Mouse (Mus musculus) splenic B cell, adult 2 months (primary cell): Measurements from ENCODE around the gene AI661453.
"Not testable (repeated sequence)": the region's sequence is repeated elsewhere in the genome, so short reads cannot be mapped to it uniquely, and the experiment has no call there.

Experiments
- DNase-seq: peaks from one replicate; pipeline ENCODE4 v3.0.0-alpha.2; 2011; ENCODE audit warnings: low read depth, low spot score
- H3K27me3 ChIP-seq: 2 replicates; pipeline ENCODE4 v1.6.1; 2012; ENCODE audit warnings: mild to moderate bottlenecking, low read length, moderate library complexity, mixed read lengths; ENCODE audit not compliant: control insufficient read depth, poor library complexity, insufficient read depth, severe bottlenecking
- H3K36me3 ChIP-seq: 2 replicates; pipeline ENCODE4 v1.6.1; 2012; ENCODE audit warnings: mild to moderate bottlenecking, low read length, moderate library complexity, mixed read lengths; ENCODE audit not compliant: control insufficient read depth, poor library complexity, insufficient read depth, severe bottlenecking

AI661453 gene

DNA sequence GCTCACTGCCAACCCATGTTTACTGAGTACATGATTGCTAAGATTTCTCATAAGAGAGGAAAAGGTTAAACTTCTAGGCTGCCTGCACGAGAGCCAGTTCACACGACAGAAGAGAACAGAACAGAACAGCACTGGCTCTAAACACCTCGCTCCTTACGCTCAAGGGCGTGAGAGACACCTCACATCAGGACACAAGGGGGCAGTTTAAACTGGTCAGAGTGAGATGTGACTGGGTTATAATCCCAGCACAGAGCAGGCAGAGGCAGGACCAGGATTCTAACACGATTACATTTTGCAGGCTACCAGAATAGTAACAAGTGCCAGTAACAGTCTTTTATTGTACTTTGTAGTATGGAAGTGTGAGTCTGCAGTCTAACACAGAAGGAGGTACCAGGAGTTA lies 56.3 kb downstream of the AI661453 start:
- H3K27me3 ChIP-seq, result no peaks in the 10 kb centered on the region
- DNase-seq, result no peak

DNA sequence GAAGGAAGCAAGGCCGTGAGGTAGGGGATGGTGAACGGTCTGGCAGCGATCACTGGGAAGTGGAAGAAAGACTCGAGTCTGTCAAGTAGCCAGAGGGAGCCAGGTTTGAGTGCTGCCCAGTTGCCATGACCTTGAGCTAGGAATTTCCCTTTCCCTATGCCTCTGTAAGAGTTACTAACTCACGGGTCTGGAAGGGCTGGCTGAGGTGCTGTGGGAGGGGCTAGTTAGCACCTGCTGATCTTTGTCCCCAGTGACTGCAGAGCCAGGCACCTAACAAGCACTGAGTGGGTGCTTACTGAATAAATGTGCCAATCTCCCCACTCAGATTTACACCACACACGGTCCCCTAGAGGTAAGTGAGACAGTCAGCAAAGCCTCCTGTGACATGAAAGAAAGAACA lies 57.2 kb downstream of the AI661453 start:
- no peak for DNase-seq
- peaks cover 18% of the 10 kb centered on the region for H3K36me3 ChIP-seq
- H3K27me3 ChIP-seq, result no peaks in the 10 kb centered on the region

More for the DNA sequence above, 56.3 kb downstream of the AI661453 start:
- H3K36me3 ChIP-seq, result peaks cover 16% of the 10 kb centered on the region

DNA sequence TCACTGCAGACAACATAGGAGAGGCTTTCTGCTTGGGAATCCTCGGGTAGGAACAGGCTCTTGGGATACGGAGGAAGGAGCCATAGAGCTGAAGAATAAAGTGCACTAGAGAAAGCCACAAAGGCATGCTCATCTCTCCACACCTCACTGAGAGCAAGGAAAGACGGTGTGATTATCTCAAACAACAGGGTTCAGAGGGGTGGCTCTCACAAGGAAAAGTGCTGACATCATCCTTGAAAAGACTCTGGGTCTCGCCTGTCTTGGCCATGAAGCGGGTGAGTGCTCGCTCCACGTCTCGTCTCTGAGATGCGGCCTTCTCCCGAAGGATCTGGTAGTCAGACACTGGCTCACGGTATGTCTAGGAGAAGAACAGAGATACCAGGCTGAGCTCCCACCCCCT lies 57.7 kb downstream of the AI661453 start:
- H3K36me3 ChIP-seq, result peaks cover 18% of the 10 kb centered on the region
- DNase-seq, result no peak
- no peaks in the 10 kb centered on the region for H3K27me3 ChIP-seq

DNA sequence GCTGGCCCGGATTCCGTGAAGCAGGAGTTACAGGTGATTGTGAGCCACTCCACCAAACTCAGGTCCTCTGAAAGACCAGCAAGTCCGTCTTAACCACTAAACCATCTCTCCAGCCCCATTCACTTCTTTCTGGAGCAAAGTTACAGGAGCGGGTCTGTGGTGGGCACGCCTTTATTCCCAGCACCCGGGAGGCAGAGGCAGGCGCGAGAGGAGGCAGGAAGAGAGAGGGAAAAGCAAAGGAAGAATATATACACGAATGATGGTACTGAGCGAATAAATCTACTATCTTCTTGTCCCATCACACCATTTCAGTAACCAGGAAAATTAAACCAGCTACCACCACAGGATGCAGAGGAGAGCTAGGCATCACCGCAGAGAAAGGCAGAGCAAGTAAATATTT lies 65.1 kb downstream of the AI661453 start:
- no peak for DNase-seq
- Histone ChIP-seq H3K27me3 (no peaks in the 10 kb centered on the region), H3K36me3 (peaks cover 5% of the 10 kb centered on the region)

DNA sequence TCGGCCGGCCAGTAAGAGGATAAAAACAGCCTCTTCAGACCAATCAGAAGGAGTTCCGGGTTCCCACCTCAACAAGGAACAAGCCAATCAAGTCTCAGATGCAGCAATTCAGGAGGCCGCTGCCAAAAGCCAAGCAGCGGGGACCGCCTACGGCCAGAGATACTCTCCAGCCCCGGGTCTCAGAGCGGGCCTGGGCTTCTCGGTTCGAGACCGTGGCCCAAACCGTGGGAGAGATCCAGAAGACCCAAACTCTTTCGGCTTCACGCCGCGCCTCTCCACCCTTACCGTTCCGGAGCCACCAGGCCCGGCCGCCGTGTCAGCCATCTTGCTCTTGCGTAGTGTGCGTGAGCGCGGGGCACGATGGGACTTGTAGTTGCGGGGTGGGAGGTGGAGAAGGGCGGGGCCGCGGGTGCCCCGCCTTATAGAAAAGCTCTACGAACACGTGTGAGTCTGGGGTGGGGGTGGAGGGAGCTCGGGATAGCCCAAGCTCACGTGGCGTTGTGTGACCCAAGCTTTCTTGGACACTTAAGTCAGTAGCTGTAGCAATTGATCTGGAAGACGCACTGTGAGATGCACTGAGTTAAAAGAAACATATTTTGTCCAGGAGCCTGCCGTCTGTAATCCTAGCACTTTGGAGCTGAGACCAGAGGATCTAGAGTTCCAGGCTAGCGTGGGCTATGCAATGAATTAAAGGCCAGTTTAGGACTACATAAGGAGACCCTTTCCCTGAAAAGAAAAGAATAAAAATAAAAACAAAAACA lies 65.7 kb downstream of the AI661453 start, which contains the start of gene Taf8:
TSS of gene Taf8 (minus strand) at position 347 of the 761 bp plus-strand sequence.
- Histone ChIP-seq H3K27me3 (no peaks in the 10 kb centered on the region), H3K36me3 (peaks cover 5% of the 10 kb centered on the region)
- DNase-seq, result peak; percentile 92

DNA sequence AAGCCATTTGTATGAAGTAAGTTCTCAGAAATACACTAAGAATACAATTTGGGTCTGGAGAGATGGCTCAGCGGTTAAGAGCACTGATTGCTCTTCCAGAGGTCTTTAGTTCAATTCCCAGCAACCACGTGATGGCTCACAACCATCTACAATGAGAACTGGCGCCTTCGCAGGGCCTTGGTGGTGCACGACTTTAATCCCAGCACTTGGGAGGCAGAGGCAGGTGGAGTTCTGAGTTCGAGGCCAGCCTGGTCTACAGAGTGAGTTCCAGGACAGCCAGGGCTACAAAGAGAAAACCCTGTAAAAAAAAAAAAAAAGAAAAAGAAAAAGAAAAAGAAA lies 66.3 kb downstream of the AI661453 start:
- DNase-seq, H3K36me3 ChIP-seq, H3K27me3 ChIP-seq: not testable (repeated sequence)

DNA sequence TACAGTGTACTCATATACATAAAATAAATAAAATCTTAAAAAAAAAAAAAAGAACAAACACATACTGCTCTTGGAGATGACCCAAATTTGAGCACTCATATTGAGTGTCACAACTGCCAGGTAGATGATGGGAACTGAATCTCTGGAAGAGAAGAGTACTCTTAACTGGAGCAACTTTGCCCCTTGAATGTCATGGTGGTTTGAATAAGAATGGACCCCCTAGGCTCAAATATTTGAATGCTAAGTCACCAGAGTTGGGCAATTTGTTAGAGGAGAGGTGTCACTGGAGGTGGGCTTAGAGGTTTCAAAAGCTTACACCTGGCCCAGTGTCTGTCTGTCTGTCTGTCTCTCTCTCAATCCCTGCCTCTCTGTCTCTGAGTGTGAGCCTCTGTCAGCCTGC lies 67.3 kb downstream of the AI661453 start:
- H3K36me3 ChIP-seq, result peaks cover 3% of the 10 kb centered on the region
- no peak for DNase-seq
- no peaks in the 10 kb centered on the region for H3K27me3 ChIP-seq

DNA sequence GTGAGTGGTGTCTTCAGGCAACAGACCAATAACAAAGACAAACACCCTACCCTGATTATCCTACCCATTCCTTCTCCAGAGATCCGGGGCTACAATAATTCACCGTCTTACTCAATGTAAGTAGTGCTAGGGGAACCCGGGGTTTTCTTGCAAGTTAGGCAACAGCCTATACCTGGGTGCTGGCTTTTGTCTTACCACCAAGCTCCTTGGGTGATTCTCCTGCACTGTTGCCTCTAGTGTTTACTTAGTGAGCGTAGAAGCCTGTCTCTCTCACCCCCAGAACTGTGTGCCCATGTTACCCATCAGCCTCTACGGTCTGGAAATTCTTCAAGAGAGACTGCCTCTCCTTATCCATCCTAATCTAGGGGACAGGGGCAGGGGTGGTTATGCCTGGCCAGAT lies 67.8 kb downstream of the AI661453 start:
- Histone ChIP-seq H3K36me3 (peaks cover 3% of the 10 kb centered on the region), H3K27me3 (no peaks in the 10 kb centered on the region)
- no peak for DNase-seq

DNA sequence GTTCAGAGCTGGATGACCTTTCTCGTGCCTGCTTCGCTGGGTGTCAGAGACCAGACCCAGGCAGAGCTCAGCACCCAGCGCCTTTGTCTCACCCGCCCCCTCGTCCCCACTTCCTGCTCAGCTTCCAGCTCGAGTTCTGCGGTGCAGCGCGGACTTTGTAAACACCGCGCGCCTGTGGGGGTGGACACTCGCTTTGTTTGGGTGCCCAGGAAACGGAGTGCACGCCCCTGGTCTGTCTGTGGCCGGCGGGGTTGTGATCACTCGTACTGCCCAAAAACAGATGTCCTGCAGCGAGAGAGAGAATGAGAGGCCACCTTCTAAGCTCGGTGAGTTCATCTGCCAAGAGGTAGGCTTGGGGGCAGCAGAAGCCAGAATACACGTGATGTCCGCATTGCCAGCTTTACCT lies 68.5 kb downstream of the AI661453 start, which contains the start of gene Ccnd3:
TSS of gene Ccnd3 (plus strand) at position 111 of the 406 bp plus-strand sequence.
- Histone ChIP-seq H3K36me3 (peaks cover 3% of the 10 kb centered on the region), H3K27me3 (no peaks in the 10 kb centered on the region)
- peak; percentile 68 for DNase-seq

DNA sequence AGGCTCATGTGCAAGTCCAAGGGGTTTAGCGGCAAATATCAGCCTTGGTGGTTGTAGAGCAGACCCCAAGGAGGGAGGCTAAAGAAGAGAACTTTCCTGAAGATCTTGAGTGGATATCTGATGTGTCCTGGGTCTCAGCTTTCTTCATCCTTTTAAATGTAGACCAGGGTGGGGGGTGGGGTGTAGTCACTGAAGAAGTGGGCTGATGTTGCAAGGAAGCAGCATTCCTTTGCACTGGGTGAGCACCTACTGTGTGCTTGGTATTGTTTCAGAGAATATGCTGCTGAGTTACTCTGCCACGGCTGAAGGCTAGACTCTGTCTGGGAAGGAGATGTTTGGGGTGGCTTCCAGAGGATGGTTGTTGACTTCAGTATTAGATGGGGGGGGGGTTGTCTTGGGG lies 69.2 kb downstream of the AI661453 start:
- DNase-seq, result no peak
- no peaks in the 10 kb centered on the region for H3K27me3 ChIP-seq
- H3K36me3 ChIP-seq, result no peaks in the 10 kb centered on the region; the same call in 1 of the 2 replicates

DNA sequence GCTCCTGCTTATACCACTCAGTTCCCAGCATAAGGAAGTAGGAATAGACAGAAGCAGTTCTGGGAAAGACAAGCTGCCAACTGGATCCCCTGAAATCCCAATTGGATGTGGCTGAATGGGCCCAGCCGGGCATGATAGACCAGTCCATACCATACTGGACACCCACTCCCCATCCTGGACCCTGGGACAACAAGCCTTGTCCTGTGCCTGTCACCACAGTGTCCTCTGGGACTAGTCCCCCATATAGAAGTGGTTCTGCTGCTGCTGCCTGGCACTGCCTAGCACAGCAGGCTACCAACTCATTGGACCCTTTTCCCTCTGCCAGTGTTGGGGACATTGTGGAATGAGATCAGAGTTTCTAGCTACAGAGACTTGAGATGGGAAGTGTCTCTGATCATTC lies 69.6 kb downstream of the AI661453 start:
- Histone ChIP-seq H3K27me3 (no peaks in the 10 kb centered on the region), H3K36me3 (no peaks in the 10 kb centered on the region; the same call in 1 of the 2 replicates)
- no peak for DNase-seq

DNA sequence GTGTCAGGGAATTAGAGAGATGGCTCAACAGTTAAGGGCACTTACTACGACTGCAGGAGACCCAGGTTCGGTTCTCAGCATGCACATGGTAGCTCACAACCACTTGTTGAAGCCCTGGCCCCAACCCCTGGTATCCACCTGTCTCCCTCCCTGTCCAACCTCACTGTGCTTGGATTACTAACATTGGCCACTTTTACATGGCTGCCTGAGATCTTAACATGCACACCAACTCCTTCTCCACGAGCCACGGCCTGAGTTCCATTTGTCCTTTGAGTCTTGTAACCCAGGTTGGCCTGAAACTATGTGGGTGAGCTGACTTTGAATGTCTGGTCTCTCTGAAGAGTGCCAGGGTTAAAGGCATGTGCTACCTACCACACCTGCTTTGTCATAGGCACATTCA lies 70.3 kb downstream of the AI661453 start:
- Histone ChIP-seq H3K36me3 (no peaks in the 10 kb centered on the region), H3K27me3 (no peaks in the 10 kb centered on the region)
- DNase-seq, result no peak

DNA sequence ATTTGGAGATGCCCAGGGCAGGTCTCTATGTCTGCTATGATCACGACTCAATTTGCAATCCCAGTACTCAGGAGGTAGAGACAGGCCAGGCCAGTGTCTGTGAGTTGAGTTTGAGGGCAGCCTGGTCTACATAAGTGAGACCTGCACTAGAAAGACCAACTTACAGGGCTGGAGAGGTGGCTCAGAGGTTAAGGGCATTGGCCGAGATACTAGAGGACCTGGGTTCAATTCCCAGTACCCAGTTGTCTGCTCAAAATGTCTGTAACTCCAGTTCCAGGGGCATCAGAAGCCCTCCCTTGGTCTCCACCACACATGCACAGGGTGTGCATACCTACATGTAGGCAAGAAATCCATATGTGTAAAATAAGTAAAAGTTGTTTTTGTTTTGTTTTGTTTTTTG lies 71.1 kb downstream of the AI661453 start:
- Histone ChIP-seq H3K27me3 (no peaks in the 10 kb centered on the region), H3K36me3 (no peaks in the 10 kb centered on the region)
- DNase-seq, result no peak

DNA sequence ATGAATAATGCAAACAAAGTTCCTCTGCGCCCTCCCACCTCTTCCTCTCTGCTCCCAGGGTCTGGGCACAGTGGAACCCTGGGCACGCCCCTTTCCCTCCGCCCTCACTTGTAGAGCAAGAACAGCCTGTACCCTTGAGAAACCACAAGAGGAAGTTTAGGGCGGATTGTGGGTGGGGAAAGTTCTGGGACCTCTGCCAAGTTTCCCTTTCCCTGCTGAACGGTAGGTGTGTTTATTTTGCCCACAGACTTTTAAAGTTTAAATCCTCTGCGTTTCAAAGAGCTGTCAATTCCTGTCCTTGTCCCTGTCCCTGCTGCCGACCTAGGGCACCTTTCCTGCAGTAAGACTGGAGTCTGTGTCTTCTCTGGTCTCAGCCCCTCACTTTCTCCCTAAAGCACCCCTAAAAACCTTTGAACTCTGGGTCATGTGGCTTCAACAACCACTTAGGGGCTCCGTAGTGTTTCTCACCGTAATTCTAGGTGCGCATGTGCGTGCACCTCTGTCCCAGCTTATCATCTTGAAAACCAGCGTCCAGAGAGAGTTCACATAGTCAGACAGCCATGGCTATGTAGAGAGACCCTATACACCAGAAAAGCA lies 71.7 kb downstream of the AI661453 start:
- peak; percentile 96 for DNase-seq
- no peaks in the 10 kb centered on the region for H3K27me3 ChIP-seq
- no peaks in the 10 kb centered on the region for H3K36me3 ChIP-seq

DNA sequence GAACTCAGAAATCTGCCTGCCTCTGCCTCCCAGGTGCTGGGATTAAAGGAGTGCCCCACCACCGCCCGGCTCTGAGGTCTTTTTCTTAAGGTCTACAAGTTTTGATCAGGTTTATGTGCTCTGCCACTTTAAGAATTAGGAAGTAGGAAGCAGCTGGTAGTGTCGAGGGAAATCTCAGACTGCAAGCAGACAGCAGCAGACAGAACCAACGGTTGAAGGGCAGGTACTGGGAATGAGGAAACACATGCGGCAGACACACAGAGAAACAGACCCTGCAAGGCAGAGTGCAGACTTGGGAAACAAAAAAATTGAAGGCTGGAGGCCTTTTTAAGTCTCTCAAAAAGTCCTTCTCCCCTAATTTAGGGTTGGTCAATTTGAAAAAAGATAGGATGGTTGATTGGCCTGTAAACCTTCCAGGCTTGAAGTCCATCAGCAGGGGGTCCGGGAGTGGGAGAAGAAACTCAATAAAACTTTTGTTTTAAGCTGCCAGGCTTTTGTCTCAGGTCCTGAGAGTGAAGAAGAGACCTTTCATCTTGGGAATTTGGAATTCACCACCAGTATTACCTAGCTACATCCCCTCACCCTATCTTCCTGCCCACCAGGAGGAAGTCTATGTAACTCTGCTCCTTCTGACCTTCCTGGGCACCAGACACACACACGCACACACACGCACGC lies 72.8 kb downstream of the AI661453 start:
- peak; percentile 58 for DNase-seq
- peaks cover 2% of the 10 kb centered on the region; the same call in 1 of the 2 replicates for H3K36me3 ChIP-seq
- H3K27me3 ChIP-seq, result no peaks in the 10 kb centered on the region
